Mouse (Mus musculus) E14TG2a.4 (cell line): ENCODE measurements around the gene Brpf3.

Experiments used
- CTCF ChIP-seq: conservative IDR thresholded peaks from 2 replicates; pipeline ENCODE4 v1.5.1; 2014; ENCODE audit warnings: low read length
- NANOG ChIP-seq: IDR thresholded peaks from 2 replicates; pipeline ENCODE4 v1.6.1; 2014; ENCODE audit warnings: borderline replicate concordance, low read length, mixed read lengths
- POU5F1 ChIP-seq: IDR thresholded peaks from 2 replicates; pipeline ENCODE4 v1.6.1; 2014; ENCODE audit warnings: low read length, borderline replicate concordance

DNA sequence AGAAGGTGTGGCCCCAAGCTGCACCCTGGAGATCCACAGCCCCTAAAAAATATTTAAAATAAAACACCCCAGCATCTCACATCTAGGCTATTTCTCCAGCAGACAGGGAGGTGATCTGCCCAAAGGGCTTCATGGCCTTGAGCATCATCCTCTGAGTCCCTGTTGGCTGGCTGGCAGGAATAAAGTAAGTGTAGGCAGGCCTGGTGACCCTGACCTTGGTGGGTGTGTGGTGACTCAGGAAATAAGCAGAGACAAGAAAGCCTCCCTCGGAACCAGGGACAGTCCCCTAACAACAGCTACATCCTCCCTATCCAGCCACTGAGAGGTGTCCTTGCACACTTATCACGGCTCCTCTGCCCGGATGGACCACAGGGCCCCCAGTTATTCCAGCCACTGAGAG lies 20.1 kb upstream of the Brpf3 start:
- no peak for TF ChIP-seq CTCF
- no peak for TF ChIP-seq NANOG
- TF ChIP-seq POU5F1 = no peak
